Mouse (Mus musculus): ENCODE measurements around the gene Gemin4. TPM values are rescaled to one million over a fixed set of nuclear protein-coding genes. Genes with fewer than 3 reads are reported as not detected.

The Gemin4 gene
- polyA plus RNA-seq, 1 experiment from 2014 or later, result 53.9 TPM

DNA sequence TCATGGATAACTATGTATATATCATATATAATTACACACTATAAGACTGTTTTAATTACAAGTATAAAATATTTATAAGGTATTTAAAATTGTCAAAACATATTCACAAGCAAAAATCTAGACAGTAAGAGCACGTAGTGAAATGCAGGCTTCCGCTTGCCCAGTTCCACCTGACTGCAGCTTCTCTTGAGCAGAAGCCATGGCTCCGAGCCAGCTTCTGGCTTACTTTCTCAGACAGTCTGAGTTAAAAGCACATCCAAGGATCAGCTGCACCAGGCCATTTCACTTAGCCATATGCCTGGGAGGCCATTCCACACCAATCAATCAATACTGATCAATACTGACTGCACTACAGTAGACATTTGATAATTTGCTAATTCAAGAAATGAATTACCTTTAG, 48.5 kb downstream of the Gemin4 start:
- H3K9me3 ChIP-seq, result no peaks in the 10 kb centered on the region
- 91% methylated on average over 3 of the region's 3 CpGs for WGBS

DNA sequence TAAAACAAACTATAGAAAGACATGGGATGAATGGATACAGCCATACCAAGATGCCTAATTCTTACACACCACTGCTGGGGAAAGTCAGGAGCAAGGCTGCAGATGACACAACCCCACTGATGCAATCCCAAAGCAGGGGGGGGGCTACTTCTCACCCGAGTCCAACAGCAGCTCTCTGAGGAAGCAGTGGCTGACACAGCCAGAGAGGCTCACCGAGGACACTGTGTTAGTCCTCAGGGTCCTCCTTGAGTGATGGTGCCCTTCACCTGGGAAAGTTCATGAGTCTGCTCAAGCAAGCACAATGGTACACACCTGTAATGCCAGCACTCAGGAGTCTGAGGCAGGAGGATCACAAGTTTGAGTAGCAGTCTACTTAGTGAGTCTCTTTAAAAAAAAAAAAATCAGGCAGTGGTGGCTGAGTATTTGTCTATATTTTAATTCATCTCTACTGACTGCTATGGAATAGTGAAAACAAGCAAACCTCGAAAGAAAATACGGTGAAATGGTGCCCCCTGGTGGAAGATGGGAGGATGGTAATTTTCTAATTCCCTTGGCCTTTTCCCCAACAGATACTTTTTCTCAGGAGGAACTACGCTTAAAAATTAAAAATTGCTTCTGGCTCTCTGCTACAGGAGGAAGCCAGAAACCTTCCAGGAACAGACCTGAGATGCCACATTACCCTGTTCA, 50.2 kb downstream of the Gemin4 start:
- WGBS, result 33% methylated on average over 5 of the region's 5 CpGs
- H3K9me3 ChIP-seq, result no peaks in the 10 kb centered on the region
- no peak overlapping the region for H3K4me3 ChIP-seq
- no peaks in the 10 kb centered on the region for H3K27me3 ChIP-seq (replicated peaks; ENCODE audit: low read depth, poor library complexity, severe bottlenecking)
- H3K36me3 ChIP-seq (replicated peaks), result peaks cover 25% of the 10 kb centered on the region
- no peaks in the 10 kb centered on the region for H3K4me1 ChIP-seq
- DNase-seq (ENCODE audit: low spot score), result peak; percentile 75
- no peak overlapping the region for H3K27ac ChIP-seq (replicated peaks)

More for the DNA sequence above, 48.5 kb downstream of the Gemin4 start:
- Histone ChIP-seq H3K4me1 (no peaks in the 10 kb centered on the region), H3K27me3 (replicated peaks; ENCODE audit: low read depth, poor library complexity, severe bottlenecking) (no peaks in the 10 kb centered on the region), H3K36me3 (replicated peaks) (peaks cover 27% of the 10 kb centered on the region), H3K4me3 (no peak overlapping the region), H3K27ac (replicated peaks) (no peak overlapping the region)
- DNase-seq (ENCODE audit: low spot score), result no peak

- no peaks in the 10 kb centered on the region for H3K9me3 ChIP-seq
- peaks cover 20% of the 10 kb centered on the region for H3K36me3 ChIP-seq (replicated peaks)
- 96% methylated on average over 4 of the region's 4 CpGs for WGBS
- H3K4me3 ChIP-seq, result no peak overlapping the region
- H3K27ac ChIP-seq (replicated peaks), result no peak overlapping the region
- H3K27me3 ChIP-seq (replicated peaks; ENCODE audit: low read depth, poor library complexity, severe bottlenecking), result no peaks in the 10 kb centered on the region
- no peak for DNase-seq (ENCODE audit: low spot score)
- H3K4me1 ChIP-seq, result no peaks in the 10 kb centered on the region
Measured at GRCm38 (mm10) chr11:76166657-76167056, 50.8 kb downstream of the Gemin4 start.

Other genes starting within 250 kb of the Gemin4 start
- gene 1700016K19Rik, start 217.8 kb downstream of the Gemin4 start, polyA plus RNA-seq (2016; fragmentation: Nextera tagmentation; extraction: Ambion mirVana), result 0.65 and 0.99 TPM in 2 replicates
- 24.6 and 29.7 TPM in 2 replicates for gene Rflnb, start 189.9 kb downstream of the Gemin4 start, polyA plus RNA-seq (2016; fragmentation: Nextera tagmentation; extraction: Ambion mirVana)
- gene Vps53, start 38.0 kb downstream of the Gemin4 start, polyA plus RNA-seq (2016; fragmentation: Nextera tagmentation; extraction: Ambion mirVana), result 37.5 and 39.8 TPM in 2 replicates
- 35.0 and 35.1 TPM in 2 replicates for gene Fam57a, start 38.0 kb downstream of the Gemin4 start, polyA plus RNA-seq (2016; fragmentation: Nextera tagmentation; extraction: Ambion mirVana)
- gene Dbil5, start 56 bp downstream of the Gemin4 start, polyA plus RNA-seq (2016; fragmentation: Nextera tagmentation; extraction: Ambion mirVana), result 0.75 and 0.83 TPM in 2 replicates
- gene Mrm3, start 26.1 kb upstream of the Gemin4 start, polyA plus RNA-seq (2016; fragmentation: Nextera tagmentation; extraction: Ambion mirVana), result 26.1 and 28.8 TPM in 2 replicates
- 136 and 142 TPM in 2 replicates for gene Glod4, start 26.1 kb upstream of the Gemin4 start, polyA plus RNA-seq (2016; fragmentation: Nextera tagmentation; extraction: Ambion mirVana)
- gene Nxn, start 181.5 kb upstream of the Gemin4 start, polyA plus RNA-seq (2016; fragmentation: Nextera tagmentation; extraction: Ambion mirVana), result 41.1 and 42.0 TPM in 2 replicates
- 135 and 144 TPM in 2 replicates for gene Timm22, start 189.3 kb upstream of the Gemin4 start, polyA plus RNA-seq (2016; fragmentation: Nextera tagmentation; extraction: Ambion mirVana)